Mouse (Mus musculus): ENCODE results near the gene Lce1f.

- TF ChIP-seq CTCF (IDR thresholded peaks at IDR 0.05; ENCODE audit: low read depth): no peak
- no peak for TF ChIP-seq EP300 (optimal IDR thresholded peaks at IDR 0.05)
Measured at GRCm38 (mm10) chr3:92722631-92723030, 2.5 kb upstream of the Lce1f start.

Measured in stomach, postnatal 0 days (tissue).